Mouse (Mus musculus) CH12.LX (cell line): ENCODE measurements around the gene Snrnp35. TPM values are rescaled to one million over a fixed set of nuclear protein-coding genes. Genes with fewer than 3 reads are reported as not detected.

Experiments used
- DNase-seq: peaks from one replicate; pipeline ENCODE4 v3.0.0-alpha.2; 2013; ENCODE audit errors: extremely low read depth
- H3K27ac ChIP-seq: 2 replicates; pipeline ENCODE4 v1.5.1; 2012; ENCODE audit warnings: low read depth, mild to moderate bottlenecking, control low read depth, moderate library complexity; ENCODE audit not compliant: insufficient read depth
- H3K27me3 ChIP-seq: replicated peaks from 2 replicates; pipeline ENCODE3; 2012; ENCODE audit warnings: inconsistent platforms
- H3K36me3 ChIP-seq, 2 experiments: replicated peaks in 1 of 2; 2 replicates each; pipeline versions ENCODE3 to v1.6.1; 2012; ENCODE audit warnings: inconsistent platforms in 1 of 2, low read length in 1 of 2, mild to moderate bottlenecking in 1 of 2, mixed read lengths in 1 of 2, moderate library complexity in 1 of 2; ENCODE audit not compliant: control insufficient read depth in 1 of 2, insufficient read depth in 1 of 2
- H3K4me1 ChIP-seq, 2 experiments: 2 replicates each; pipeline ENCODE4 v1.6.1; 2012; ENCODE audit warnings: inconsistent platforms in 1 of 2, moderate library complexity in 1 of 2; ENCODE audit not compliant: insufficient read depth in 2 of 2, control insufficient read depth in 1 of 2
- H3K4me2 ChIP-seq: 2 replicates; pipeline ENCODE4 v1.6.1; 2012; ENCODE audit warnings: low read depth, mild to moderate bottlenecking, control low read depth; ENCODE audit not compliant: poor library complexity, insufficient read depth, severe bottlenecking
- H3K4me3 ChIP-seq, 3 experiments: fragments of 150-350 bp in 1 of 3; sonication (generic) in 1 of 3; replicated peaks in 1 of 3; 2 replicates each; pipeline versions ENCODE3 to v1.5.1; 2011 to 2012; ENCODE audit warnings: low read depth in 2 of 3, low read length in 2 of 3, mild to moderate bottlenecking in 2 of 3, moderate library complexity in 2 of 3, control low read depth in 1 of 3, improper control_type of control experiment in 1 of 3, inconsistent platforms in 1 of 3, mixed read lengths in 1 of 3; ENCODE audit not compliant: poor library complexity in 1 of 3
- H3K79me2 ChIP-seq: replicated peaks from 2 replicates; pipeline ENCODE4 v1.6.1; 2012; ENCODE audit warnings: mild to moderate bottlenecking, moderate library complexity; ENCODE audit not compliant: control insufficient read depth, poor library complexity, insufficient read depth, severe bottlenecking; ENCODE audit errors: extremely low read depth
- H3K9ac ChIP-seq: 2 replicates; pipeline ENCODE4 v1.6.1; 2012; ENCODE audit warnings: low read depth, mild to moderate bottlenecking, control low read depth, moderate library complexity; ENCODE audit not compliant: insufficient read depth
- H3K9me3 ChIP-seq: replicated peaks from 2 replicates; pipeline ENCODE3; 2012; ENCODE audit warnings: low read length, inconsistent platforms, mixed read lengths
- BHLHE40 ChIP-seq: IDR thresholded peaks from 2 replicates; pipeline ENCODE4 v1.6.1; 2011; ENCODE audit warnings: mild to moderate bottlenecking, low read depth, low read length, improper control_type of control experiment
- CHD1 ChIP-seq: IDR thresholded peaks from 2 replicates; pipeline ENCODE4 v1.6.1; 2012; ENCODE audit warnings: low read depth, low read length, improper control_type of control experiment, inconsistent platforms
- E2F4 ChIP-seq: IDR thresholded peaks from 2 replicates; pipeline ENCODE4 v1.6.1; 2011; ENCODE audit warnings: low read depth, low read length, improper control_type of control experiment; ENCODE audit not compliant: insufficient replicate concordance
- ELF1 ChIP-seq: IDR thresholded peaks from 2 replicates; pipeline ENCODE4 v1.6.1; 2014; ENCODE audit warnings: low read depth, mild to moderate bottlenecking, inconsistent platforms, low read length, improper control_type of control experiment
- GABPA ChIP-seq: IDR thresholded peaks from 2 replicates; pipeline ENCODE4 v1.6.1; 2012; ENCODE audit warnings: low read depth, low read length, improper control_type of control experiment, inconsistent platforms; ENCODE audit not compliant: insufficient replicate concordance
- HCFC1 ChIP-seq: IDR thresholded peaks from 2 replicates; pipeline ENCODE4 v1.6.1; 2012; ENCODE audit warnings: low read depth, mild to moderate bottlenecking, inconsistent platforms, low read length, improper control_type of control experiment
- IRF4 ChIP-seq: IDR thresholded peaks from 2 replicates; pipeline ENCODE4 v1.6.1; 2014; ENCODE audit warnings: low read depth, mild to moderate bottlenecking, inconsistent platforms, low read length, improper control_type of control experiment
- JUND ChIP-seq: conservative IDR thresholded peaks from 2 replicates; pipeline ENCODE4 v1.6.1; 2011; ENCODE audit warnings: low read depth, low read length, improper control_type of control experiment
- KAT2A ChIP-seq: IDR thresholded peaks from 2 replicates; pipeline ENCODE4 v1.6.1; 2012; ENCODE audit warnings: low read length, improper control_type of control experiment, inconsistent platforms; ENCODE audit not compliant: insufficient replicate concordance
- MAFK ChIP-seq: IDR thresholded peaks from 2 replicates; pipeline ENCODE4 v1.6.1; 2011; ENCODE audit warnings: low read length, improper control_type of control experiment; ENCODE audit not compliant: insufficient replicate concordance
- MAZ ChIP-seq: IDR thresholded peaks from 2 replicates; pipeline ENCODE4 v1.6.1; 2012; ENCODE audit warnings: low read depth, mild to moderate bottlenecking, inconsistent platforms, low read length, improper control_type of control experiment, moderate library complexity
- RAD21 ChIP-seq: IDR thresholded peaks from 2 replicates; pipeline ENCODE4 v1.6.1; 2011; ENCODE audit warnings: low read depth, mild to moderate bottlenecking, low read length, improper control_type of control experiment, moderate library complexity
- RCOR1 ChIP-seq: conservative IDR thresholded peaks from 2 replicates; pipeline ENCODE4 v1.6.1; 2012; ENCODE audit warnings: low read depth, mild to moderate bottlenecking, inconsistent platforms, low read length, improper control_type of control experiment
- TCF12 ChIP-seq: IDR thresholded peaks from 2 replicates; pipeline ENCODE4 v1.6.1; 2014; ENCODE audit warnings: low read depth, mild to moderate bottlenecking, inconsistent platforms, low read length, improper control_type of control experiment
- UBTF ChIP-seq: IDR thresholded peaks from 2 replicates; pipeline ENCODE4 v1.6.1; 2012; ENCODE audit warnings: low read depth, mild to moderate bottlenecking, inconsistent platforms, low read length, improper control_type of control experiment, moderate library complexity
- ZC3H11A ChIP-seq: IDR thresholded peaks from 2 replicates; pipeline ENCODE4 v1.6.1; 2012; ENCODE audit warnings: low read depth, mild to moderate bottlenecking, inconsistent platforms, low read length, improper control_type of control experiment
- ZKSCAN1 ChIP-seq: IDR thresholded peaks from 2 replicates; pipeline ENCODE4 v1.6.1; 2012; ENCODE audit warnings: low read depth, inconsistent platforms, low read length, improper control_type of control experiment, borderline replicate concordance
- ZNF384 ChIP-seq: IDR thresholded peaks from 2 replicates; pipeline ENCODE4 v1.6.1; 2012; ENCODE audit warnings: low read depth, low read length, improper control_type of control experiment, inconsistent platforms
- dilution Hi-C: fragments of 300-500 bp; cut with MboI; formaldehyde crosslinking; loops from 2 replicates; pipeline ENCODE4 v1.14.3; 2020; ENCODE audit warnings: low sequenced_read_pairs; ENCODE audit not compliant: extremely low pct_unique_long_range_greater_than_20kb, extremely low pct_ligation_motif_present
- in situ Hi-C: fragments of 300-500 bp; cut with MboI; formaldehyde crosslinking; loops from 3 replicates; pipeline ENCODE4 v1.14.3; 2019; ENCODE audit warnings: low sequenced_read_pairs, low pct_ligation_motif_present, low pct_unique_long_range_greater_than_20kb, mixed read lengths
- polyA plus RNA-seq: library from polyadenylated mRNA; unstranded; fragments of >175 nt; gene quantifications from 2 replicates; pipeline ENCODE4 v1.2.1, GENCODE M21; 2012; ENCODE audit warnings: low read depth; ENCODE audit not compliant: insufficient read length
- total RNA-seq, 2 experiments: library from RNA; depleted of rRNA; stranded (reverse); fragments of 300-350 nt in 1 of 2; fragments of >200 nt in 1 of 2; gene quantifications; 2 replicates each; pipeline ENCODE4 v1.2.3; 2012 to 2014

Gene Snrnp35
- total and polyA plus RNA-seq, 3 experiments: 13.9 to 29.0 (median 27.4) TPM

DNA sequence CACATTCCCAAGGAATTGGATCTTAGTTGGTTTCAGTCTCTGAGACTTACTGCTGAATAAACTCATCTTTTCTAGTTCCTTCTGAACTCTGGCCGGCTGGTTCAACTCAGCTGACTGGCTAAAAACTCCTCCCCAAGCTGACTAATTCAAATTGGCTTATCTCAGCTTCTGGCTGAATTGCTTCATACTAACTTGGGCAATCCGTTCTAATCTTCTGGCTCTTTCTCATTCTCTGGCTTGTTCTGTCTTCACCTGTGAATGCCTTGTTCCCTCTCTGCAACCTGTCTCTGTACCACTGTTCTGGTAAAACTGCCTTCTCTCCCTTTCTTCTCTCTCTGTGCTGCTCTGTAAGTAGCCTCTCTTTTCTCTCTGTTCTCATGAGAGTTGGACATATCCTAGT is 40.3 kb upstream of the Snrnp35 start:
- H3K9ac ChIP-seq: no peak overlapping the region
- TF ChIP-seq HCFC1 (no peak), RCOR1 (no peak), ELF1 (no peak), JUND (no peak), GABPA (no peak), KAT2A (no peak), BHLHE40 (no peak), ZC3H11A (no peak), MAZ (no peak), E2F4 (no peak), MAFK (no peak), ZKSCAN1 (no peak), ZNF384 (no peak), TCF12 (no peak), UBTF (no peak), CHD1 (no peak), IRF4 (no peak)
- H3K4me1 ChIP-seq: peaks cover 10 to 38% of the 10 kb centered on the region in 2 experiments
- H3K79me2 ChIP-seq: peaks cover 63% of the 10 kb centered on the region
- H3K27me3 ChIP-seq: no peaks in the 10 kb centered on the region
- no peak overlapping the region for H3K4me2 ChIP-seq
- no peak overlapping the region for H3K27ac ChIP-seq
- no peak for DNase-seq
- in situ Hi-C loops (loop anchor here (25.0 kb wide), 1 partner anchor 420 kb away; the partner anchor contains the start of genes Ccdc92 and Zfp664), dilution Hi-C loops (no loop called here)
- peaks cover 9 to 19% of the 10 kb centered on the region in 2 experiments for H3K36me3 ChIP-seq
- H3K4me3 ChIP-seq: no peak overlapping the region
- no peaks in the 10 kb centered on the region for H3K9me3 ChIP-seq

DNA sequence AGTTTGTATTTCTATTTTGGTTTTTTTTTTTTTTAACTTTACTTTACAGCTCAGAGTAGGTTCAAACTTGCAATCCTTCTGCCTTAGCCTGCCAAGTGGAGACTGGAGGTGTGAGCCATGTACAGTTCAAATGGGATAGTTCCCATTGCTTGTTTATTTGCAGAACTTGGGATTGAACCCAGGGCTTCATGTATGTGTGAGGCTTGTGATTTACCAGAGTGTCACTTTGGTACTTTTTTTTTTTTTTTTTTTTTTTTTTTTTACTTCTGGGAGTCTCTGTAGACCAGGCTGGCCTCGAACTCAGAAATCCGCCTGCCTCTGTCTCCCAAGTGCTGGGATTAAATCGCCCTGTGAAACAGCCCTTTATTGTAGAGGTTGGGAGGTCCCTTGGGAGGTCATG is 38.7 kb upstream of the Snrnp35 start:
- H3K9me3 ChIP-seq: no peaks in the 10 kb centered on the region
- peaks cover 11 to 44% of the 10 kb centered on the region in 2 experiments for H3K4me1 ChIP-seq
- H3K4me3 ChIP-seq: peak overlapping the region in 2 of 3 experiments; percentile 62 to 76
- TF ChIP-seq RAD21 (no peak), ZNF384 (peak; percentile 76)
- no peak for DNase-seq
- in situ Hi-C loops (loop anchor here (25.0 kb wide), 1 partner anchor 418 kb away; the partner anchor contains the start of genes Ccdc92 and Zfp664), dilution Hi-C loops (no loop called here)
- H3K27me3 ChIP-seq: no peaks in the 10 kb centered on the region
- peaks cover 21 to 34% of the 10 kb centered on the region in 2 experiments for H3K36me3 ChIP-seq
- H3K27ac ChIP-seq: peak overlapping the region; percentile 57; the same call in 1 of the 2 replicates
- H3K79me2 ChIP-seq: peaks cover 77% of the 10 kb centered on the region
- H3K4me2 ChIP-seq: peak overlapping the region; percentile 80
- peak overlapping the region; percentile 92; the same call in 1 of the 2 replicates for H3K9ac ChIP-seq
